Mouse (Mus musculus): ENCODE measurements around the gene Gprc5d.

DNA sequence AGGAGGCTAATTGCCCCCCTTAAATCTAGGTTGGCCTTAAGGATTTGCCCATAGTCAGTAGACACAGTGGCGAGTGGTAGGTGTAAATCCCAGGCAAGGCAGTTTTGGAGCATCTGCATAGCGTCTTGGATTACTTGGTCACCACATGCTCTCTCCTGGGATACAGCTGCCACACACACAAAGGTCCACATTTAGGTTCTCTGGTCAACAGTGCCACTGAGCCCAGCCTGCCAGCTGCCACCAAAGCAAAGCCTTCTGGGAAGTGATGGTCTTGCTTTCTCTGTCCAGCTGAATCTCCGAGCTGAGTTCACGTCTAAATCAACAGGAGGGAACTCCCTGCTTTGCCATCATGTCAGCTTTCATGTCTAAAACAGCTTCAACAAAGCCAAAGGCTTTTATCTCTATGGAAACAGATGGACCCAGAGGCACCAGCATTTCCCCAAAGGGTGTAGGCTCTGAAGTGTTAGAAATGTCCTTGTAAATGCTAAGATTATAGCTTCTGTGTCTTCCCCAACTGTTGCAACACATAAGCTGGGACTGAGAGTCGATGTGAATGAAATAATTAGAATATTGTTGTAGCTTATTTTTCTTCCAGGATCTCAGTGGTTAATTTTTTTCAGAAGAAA, 6.8 kb upstream of the Gprc5d start:
- TF ChIP-seq CTCF (IDR thresholded peaks at IDR 0.05; ENCODE audit: low read depth, low read length) = no peak
- TF ChIP-seq GATA1 (IDR thresholded peaks at IDR 0.05; ENCODE audit: borderline replicate concordance, low read length) = no peak

Measured in G1E (cell line).